Mouse (Mus musculus): Measurements from ENCODE around the gene Opa1. TPM values are rescaled to one million over a fixed set of nuclear protein-coding genes. Genes with fewer than 3 reads are reported as not detected.

Gene Opa1
- 10 to 100 TPM; 87.7 to 93.4 TPM for total RNA-seq (2021)
- long read RNA-seq, experiment 1, full-length matches to known transcripts: 18 of 35 reads
- long read RNA-seq, experiment 1, partial matches to known transcripts: 2 of 35 reads
- long read RNA-seq, experiment 1, other reads (novel, unspliced or antisense): 15 of 35 reads
- long read RNA-seq, experiment 2, full-length matches to known transcripts: 61 of 141 reads
- long read RNA-seq, experiment 2, partial matches to known transcripts: 13 of 141 reads
- long read RNA-seq, experiment 2, other reads (novel, unspliced or antisense): 67 of 141 reads

- DNase-seq (ENCODE audit: low spot score in 2 of 2): peak; percentile 97 to 98
Observed at GRCm38 (mm10) chr16:29579167-29579786, at the start of gene Opa1. Gene Opa1, plus strand, starts transcription at chr16:29579334.

GRCm38 (mm10) chr16:29533641-29534040 is 45.5 kb upstream of the Opa1 start:
- no peak for DNase-seq (ENCODE audit: low spot score in 2 of 2)

- DNase-seq (ENCODE audit: low spot score in 2 of 2): no peak
Observed at GRCm38 (mm10) chr16:29535866-29536265, 43.3 kb upstream of the Opa1 start.

- no peak for DNase-seq (ENCODE audit: low spot score in 2 of 2)
Observed at GRCm38 (mm10) chr16:29536411-29537204, 42.5 kb upstream of the Opa1 start.

- no peak for DNase-seq (ENCODE audit: low spot score in 2 of 2)
Observed at GRCm38 (mm10) chr16:29539906-29540305, 39.2 kb upstream of the Opa1 start.

GRCm38 (mm10) chr16:29541261-29541683 is 37.9 kb upstream of the Opa1 start:
- DNase-seq (ENCODE audit: low spot score in 2 of 2): no peak

- no peak for DNase-seq (ENCODE audit: low spot score in 2 of 2)
Observed at GRCm38 (mm10) chr16:29544829-29545228, 34.3 kb upstream of the Opa1 start, which contains the start of gene Atp13a4. Gene Atp13a4, minus strand, starts transcription at chr16:29544864.

GRCm38 (mm10) chr16:29559667-29560066 is 19.5 kb upstream of the Opa1 start:
- DNase-seq (ENCODE audit: low spot score in 2 of 2): no peak

- DNase-seq (ENCODE audit: low spot score in 2 of 2): no peak
Observed at GRCm38 (mm10) chr16:29560454-29560853, 18.7 kb upstream of the Opa1 start.

GRCm38 (mm10) chr16:29560869-29561268 is 18.3 kb upstream of the Opa1 start:
- no peak for DNase-seq (ENCODE audit: low spot score in 2 of 2)

GRCm38 (mm10) chr16:29574013-29574412 is 5.1 kb upstream of the Opa1 start:
- no peak for DNase-seq (ENCODE audit: low spot score in 2 of 2)

- DNase-seq (ENCODE audit: low spot score in 2 of 2): no peak
Observed at GRCm38 (mm10) chr16:29575620-29576019, 3.5 kb upstream of the Opa1 start.

- no peak for DNase-seq (ENCODE audit: low spot score in 2 of 2)
Observed at GRCm38 (mm10) chr16:29579787-29580176, 648 bp downstream of the Opa1 start.

- no peak for DNase-seq (ENCODE audit: low spot score in 2 of 2)
Observed at GRCm38 (mm10) chr16:29592171-29592570, 13.0 kb downstream of the Opa1 start.

- no peak for DNase-seq (ENCODE audit: low spot score in 2 of 2)
Observed at GRCm38 (mm10) chr16:29597122-29597521, 18.0 kb downstream of the Opa1 start.

- no peak for DNase-seq (ENCODE audit: low spot score in 2 of 2)
Observed at GRCm38 (mm10) chr16:29605546-29605945, 26.4 kb downstream of the Opa1 start.

GRCm38 (mm10) chr16:29607131-29607530 is 28.0 kb downstream of the Opa1 start:
- DNase-seq (ENCODE audit: low spot score in 2 of 2): no peak

GRCm38 (mm10) chr16:29614762-29615161 is 35.6 kb downstream of the Opa1 start:
- DNase-seq (ENCODE audit: low spot score in 2 of 2): no peak

- DNase-seq (ENCODE audit: low spot score in 2 of 2): no peak
Observed at GRCm38 (mm10) chr16:29629053-29629452, 49.9 kb downstream of the Opa1 start.

GRCm38 (mm10) chr16:29635780-29636179 is 56.6 kb downstream of the Opa1 start:
- no peak for DNase-seq (ENCODE audit: low spot score in 2 of 2)

GRCm38 (mm10) chr16:29642376-29642775 is 63.2 kb downstream of the Opa1 start:
- DNase-seq (ENCODE audit: low spot score in 2 of 2): no peak

GRCm38 (mm10) chr16:29644871-29645270 is 65.7 kb downstream of the Opa1 start:
- DNase-seq (ENCODE audit: low spot score in 2 of 2): no peak
